Mouse (Mus musculus) liver, postnatal 0 days (tissue): ENCODE data around the gene Slk.

Experiments
- CTCF ChIP-seq: sonication (generic); IDR thresholded peaks from 2 replicates; pipeline ENCODE4 v1.5.1; 2016; ENCODE audit warnings: antibody characterized with exemption, low read depth
- EP300 ChIP-seq: IDR thresholded peaks from 2 replicates; pipeline ENCODE4 v1.6.1; 2016; ENCODE audit warnings: antibody characterized with exemption, low read depth, mild to moderate bottlenecking

DNA sequence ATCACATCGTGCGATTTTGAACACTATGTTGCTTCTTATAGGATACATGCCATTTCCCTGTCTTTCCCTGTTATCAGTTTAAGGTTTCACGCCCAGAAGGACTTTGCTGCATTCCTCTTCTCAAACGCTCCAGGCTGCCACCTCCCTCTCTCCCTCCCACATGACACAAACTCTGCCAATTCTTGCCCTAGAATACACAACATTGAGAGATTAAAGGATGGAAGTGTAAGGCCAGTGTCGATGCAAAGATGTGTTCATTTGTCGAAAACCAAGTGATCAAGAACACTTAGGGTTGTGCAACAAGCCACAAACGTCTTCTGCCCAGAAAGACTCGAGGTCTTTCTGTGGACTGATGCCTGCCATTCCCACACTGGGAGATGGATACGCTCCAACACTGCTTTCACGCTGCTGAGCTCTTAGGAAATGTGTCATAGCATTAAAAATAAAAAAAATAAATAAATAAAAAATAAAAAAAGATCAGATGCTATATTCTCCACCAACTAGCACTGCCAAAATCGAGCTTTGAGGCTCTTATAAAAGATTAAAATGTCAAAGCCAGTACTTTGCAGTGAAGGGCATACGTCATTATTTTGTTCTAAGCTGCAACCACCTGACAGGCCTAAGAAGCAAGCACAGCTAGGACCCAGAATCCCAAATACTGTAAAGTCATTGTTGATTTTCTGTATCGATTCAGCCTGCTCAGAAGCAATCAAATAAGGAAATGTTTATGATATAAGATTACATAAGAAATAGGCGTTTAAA, 19.5 kb upstream of the Slk start:
- TF ChIP-seq CTCF (no peak), EP300 (no peak)
